Mouse (Mus musculus) heart, postnatal 0 days (tissue): Measurements from ENCODE around the gene Ppp1r15a.

Experiments used
- CTCF ChIP-seq: IDR thresholded peaks from 2 replicates; pipeline ENCODE4 v1.5.1; 2016; ENCODE audit warnings: antibody characterized with exemption, control low read depth, low read depth
- EP300 ChIP-seq: IDR thresholded peaks from 2 replicates; pipeline ENCODE4 v1.6.1; 2016; ENCODE audit warnings: antibody characterized with exemption, low read depth

GRCm38 (mm10) chr7:45494548-45494947 lies 31.5 kb downstream of the Ppp1r15a start:
- no peak for TF ChIP-seq CTCF
- no peak for TF ChIP-seq EP300
